Mouse (Mus musculus): ENCODE data around the gene Prkcb.

Gene Prkcb

GRCm38 (mm10) chr7:122290771-122291170 is 2.2 kb downstream of the Prkcb start:
- DNase-seq, result no peak

DNA sequence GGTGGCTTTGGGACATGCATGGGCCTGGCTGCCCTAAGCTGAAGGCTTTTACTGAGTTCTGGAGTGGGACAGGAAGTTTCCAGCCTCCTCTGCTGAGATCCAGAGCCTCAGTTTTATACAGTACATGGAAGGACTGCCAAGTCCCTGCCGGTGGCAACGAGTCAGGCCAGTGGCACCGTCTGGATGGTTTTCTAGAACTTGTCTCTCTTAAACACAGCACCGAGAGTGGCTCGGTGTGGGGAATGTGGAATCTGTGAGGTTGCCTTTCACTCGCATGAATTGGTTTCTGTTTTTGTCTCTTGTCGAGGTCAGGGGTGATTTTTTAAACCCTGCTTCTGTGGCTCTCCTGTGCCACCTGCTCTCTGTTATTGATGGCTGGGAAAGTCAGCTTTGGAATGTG is 3.6 kb downstream of the Prkcb start:
- DNase-seq, result no peak

DNA sequence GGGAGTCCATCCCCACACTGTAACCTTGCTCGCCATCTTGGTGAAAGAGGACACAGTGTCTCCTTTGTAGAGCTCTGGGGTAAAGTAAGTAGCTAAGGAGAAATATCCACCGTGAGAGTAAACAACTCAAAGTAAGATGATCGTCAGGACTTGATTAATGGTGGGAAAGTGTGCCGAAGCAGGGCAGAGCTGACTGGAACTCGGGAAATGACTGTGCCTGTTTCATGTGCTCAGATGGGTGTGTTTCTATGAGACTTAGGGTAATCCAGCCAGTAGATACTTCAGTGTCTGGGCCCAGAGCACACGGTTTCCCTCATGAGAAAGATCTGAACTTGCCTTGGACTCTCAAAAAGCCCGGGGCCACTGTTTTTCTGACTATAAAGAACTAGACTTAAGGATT is 5.6 kb downstream of the Prkcb start:
- no peak for DNase-seq

- no peak for DNase-seq
Observed at GRCm38 (mm10) chr7:122295363-122295762, 6.8 kb downstream of the Prkcb start.

DNA sequence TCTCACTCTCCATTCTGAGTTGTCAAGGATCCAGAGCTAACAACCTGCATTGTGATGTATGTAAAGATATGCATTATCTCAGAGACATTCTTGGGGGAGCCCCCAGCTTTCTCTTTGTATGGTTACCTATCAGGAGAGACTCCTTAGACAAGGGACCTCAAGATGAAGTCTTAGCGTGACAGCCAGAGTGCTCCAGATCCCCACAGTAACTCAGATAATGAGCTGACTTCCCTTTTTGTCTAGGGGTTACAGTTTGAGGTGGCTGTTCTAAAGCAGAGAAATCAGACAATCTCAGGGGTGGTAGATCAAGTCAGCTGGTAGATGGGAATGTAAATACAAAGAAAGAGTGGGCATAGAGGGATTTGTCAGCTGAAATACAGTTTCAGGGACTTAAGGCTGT is 7.8 kb downstream of the Prkcb start:
- no peak for DNase-seq

DNA sequence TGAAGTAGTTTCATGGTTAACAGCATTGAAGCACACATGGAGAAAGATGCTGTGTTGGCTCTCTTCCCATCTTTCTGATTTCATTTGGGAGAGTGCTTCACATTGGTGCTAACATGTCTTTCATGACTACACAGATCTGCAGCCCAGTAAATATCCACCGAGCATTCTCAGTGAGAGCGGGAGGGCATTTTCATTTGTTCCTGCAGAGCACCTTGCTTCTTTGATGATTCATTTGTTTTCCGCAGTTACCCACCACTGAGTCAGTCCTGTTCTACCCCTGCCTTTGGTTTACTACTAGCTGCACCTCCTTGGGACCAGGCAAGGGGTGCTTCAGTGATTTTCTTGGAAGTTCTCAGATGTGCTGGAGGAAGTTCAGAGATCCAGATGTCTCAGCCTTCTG is 8.3 kb downstream of the Prkcb start:
- no peak for DNase-seq

- DNase-seq, result no peak
Observed at GRCm38 (mm10) chr7:122297627-122298026, 9.1 kb downstream of the Prkcb start.

GRCm38 (mm10) chr7:122298715-122299114 is 10.2 kb downstream of the Prkcb start:
- no peak for DNase-seq

- DNase-seq, result no peak
Observed at GRCm38 (mm10) chr7:122300538-122300937, 12.0 kb downstream of the Prkcb start.

- DNase-seq, result no peak
Observed at GRCm38 (mm10) chr7:122302538-122302937, 14.0 kb downstream of the Prkcb start.

- no peak for DNase-seq
Observed at GRCm38 (mm10) chr7:122303988-122304387, 15.4 kb downstream of the Prkcb start.

DNA sequence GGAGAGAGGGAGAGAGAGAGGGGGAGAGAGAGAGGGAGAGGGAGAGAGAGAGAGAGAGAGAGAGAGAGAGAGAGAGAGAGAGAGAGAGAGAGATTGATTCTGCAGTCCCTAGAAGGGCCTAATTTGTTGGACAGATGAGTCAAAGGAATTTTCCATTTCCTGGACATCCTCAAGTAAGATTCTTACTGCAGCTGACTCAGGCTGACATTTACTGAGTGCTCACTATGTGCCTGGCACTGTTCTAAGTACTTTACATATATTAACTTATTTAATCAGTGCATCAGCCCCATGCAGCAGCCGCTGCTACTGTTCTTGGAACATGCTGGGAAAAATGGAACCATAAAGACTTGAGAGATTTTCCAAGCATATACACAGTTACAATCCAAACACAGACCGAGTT is 16.0 kb downstream of the Prkcb start:
- no peak for DNase-seq

DNA sequence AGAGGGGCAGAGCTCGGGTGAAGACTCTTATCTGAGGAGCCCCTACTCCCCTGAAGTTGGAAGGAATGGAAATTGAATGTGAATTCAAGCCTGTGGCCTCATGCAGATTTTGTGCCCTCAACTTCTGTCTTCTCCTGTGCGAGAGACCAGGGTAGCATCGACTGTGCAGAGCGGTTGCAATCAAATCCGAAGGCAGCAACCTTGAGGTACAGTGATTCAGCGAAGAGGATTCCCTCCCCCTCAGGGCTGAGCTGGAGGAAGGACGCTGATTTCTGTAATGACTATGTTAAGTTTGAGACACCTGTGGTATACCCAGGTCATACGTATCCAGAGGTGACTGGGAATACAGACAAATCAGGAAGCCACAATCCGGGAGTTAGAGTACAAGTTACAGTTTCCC is 18.7 kb downstream of the Prkcb start:
- no peak for DNase-seq

DNA sequence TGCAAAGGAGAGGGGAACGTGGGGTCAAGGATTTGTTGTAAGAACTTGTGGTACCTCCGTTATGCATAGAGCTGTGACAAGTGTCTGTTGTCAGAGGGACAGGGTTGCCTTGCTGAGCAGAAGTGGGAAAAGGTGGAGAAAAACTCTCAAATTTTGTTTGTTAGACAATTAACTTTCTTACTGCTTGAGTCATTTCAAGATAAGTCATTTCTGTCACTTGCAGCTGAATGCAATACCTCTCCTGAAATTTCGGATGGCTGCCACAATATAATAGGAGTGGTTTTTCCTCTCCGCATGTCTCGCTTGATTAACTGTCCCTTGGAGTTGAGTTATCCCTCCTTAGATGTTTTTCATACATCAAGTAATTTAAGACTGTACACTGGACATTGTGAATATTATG is 20.1 kb downstream of the Prkcb start:
- DNase-seq, result no peak

DNA sequence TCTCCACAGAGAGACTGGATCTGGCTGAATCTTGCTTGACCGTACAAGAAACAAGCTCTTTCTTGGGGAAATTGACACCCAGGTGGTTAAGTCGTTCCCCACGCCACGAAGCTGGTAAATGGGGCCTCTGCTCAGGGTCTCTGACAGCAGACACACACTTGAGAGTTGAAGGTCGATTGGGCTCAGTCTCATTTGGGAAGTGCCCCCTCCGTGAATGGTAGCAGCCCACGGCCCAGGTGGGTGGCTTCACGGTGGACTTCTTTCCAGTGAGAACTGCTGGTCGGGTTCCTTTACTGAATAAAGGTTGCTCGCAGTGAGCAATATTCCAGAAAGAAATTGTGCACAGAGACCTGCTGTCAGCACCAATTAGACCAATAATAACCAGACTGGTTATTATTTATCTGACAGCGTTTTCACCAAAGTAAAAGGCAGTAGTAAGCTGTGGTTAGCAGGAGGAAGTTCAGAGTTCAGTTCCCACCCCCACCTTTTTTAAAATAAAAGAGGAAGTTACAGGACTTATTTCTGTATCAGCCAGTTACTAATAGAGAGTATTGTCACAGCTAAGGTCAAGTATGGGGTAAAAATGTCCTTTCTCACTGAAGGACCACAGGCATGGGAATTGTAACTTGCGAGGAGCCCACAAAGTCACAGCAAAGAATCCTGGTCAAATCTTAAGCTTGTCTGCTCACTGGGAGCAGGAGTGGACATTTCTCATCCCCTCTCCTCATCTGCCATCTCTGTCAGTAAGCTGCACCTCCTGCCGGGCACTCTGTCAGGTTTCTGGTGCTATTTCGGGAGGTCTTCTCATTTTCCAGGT is 21.6 kb downstream of the Prkcb start:
- no peak for DNase-seq

GRCm38 (mm10) chr7:122310726-122311018 is 22.1 kb downstream of the Prkcb start:
- DNase-seq, result no peak

- no peak for DNase-seq
Observed at GRCm38 (mm10) chr7:122313690-122314477, 25.3 kb downstream of the Prkcb start.

- no peak for DNase-seq
Observed at GRCm38 (mm10) chr7:122315720-122316331, 27.3 kb downstream of the Prkcb start.

- no peak for DNase-seq
Observed at GRCm38 (mm10) chr7:122316681-122317080, 28.1 kb downstream of the Prkcb start.

DNA sequence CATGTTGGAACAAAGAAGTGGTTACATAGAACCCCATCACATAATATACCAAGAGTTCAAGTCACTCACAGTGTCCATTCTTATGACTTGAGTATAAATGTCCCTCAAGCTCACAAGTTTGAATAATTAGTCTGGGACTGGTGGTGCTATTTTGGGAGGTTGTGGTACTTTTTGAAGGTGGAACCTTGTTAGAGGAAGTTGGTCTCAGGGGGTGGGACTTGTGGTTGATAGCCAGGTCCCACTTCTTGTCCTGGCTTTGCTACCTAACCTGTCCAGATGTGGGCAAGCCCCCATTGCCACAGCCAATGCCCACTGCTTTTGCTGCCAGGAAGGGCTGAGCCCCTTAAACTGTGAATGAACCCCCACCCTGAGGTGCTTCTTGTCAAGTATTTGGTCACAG is 28.9 kb downstream of the Prkcb start:
- DNase-seq, result no peak

GRCm38 (mm10) chr7:122319566-122319965 is 31.0 kb downstream of the Prkcb start:
- DNase-seq, result no peak

GRCm38 (mm10) chr7:122320843-122321544 is 32.4 kb downstream of the Prkcb start:
- DNase-seq, result no peak

DNA sequence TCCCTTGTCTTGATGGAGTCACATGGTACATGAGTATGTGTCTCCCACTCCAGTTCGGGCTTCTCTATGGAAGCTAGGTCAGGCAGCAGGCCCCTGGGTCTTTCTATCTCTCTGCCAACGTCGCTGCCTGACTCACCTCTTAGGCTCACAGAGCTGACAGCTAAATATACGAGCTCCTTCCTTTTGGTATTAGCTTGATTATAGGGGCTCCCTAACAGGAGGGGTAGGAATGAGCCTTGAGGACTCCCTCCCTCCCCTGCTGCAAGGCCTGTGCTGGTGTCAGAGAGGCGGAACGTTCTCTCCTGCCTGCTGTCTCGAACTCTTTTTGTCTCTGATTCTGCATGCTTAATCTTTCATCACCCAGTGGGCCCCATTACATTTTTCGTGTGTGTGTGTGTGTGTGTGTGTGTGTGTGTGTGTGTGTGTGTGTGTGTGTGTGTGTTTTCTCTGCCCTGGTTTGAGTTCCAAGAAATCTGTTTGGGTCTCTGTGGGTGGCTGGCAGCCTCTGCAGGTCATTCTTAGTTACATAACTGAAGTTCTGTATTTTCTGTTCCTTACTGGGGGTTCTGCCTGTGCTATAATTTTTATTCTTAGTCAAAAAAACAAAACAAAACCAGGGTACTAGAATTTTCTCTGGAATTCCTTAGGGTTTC is 33.6 kb downstream of the Prkcb start:
- DNase-seq, result no peak

Measured in lung, postnatal 4 days (tissue).